Mouse (Mus musculus) MEL (cell line): Measurements from ENCODE around the gene St7.

Source experiments
- CHD1 ChIP-seq: IDR thresholded peaks from 2 replicates; pipeline ENCODE4 v1.6.1; 2012; ENCODE audit warnings: low read depth, mild to moderate bottlenecking, inconsistent platforms, low read length, improper control_type of control experiment
- CTCF ChIP-seq, 3 experiments: IDR thresholded peaks in 2 of 3; conservative IDR thresholded peaks in 1 of 3; 2 replicates each; pipeline ENCODE4 v1.5.1; 2011 to 2012; ENCODE audit warnings: low read length in 3 of 3, low read depth in 2 of 3, mild to moderate bottlenecking in 2 of 3, improper control_type of control experiment in 1 of 3, inconsistent platforms in 1 of 3, mixed read lengths in 1 of 3, moderate library complexity in 1 of 3; ENCODE audit not compliant: control insufficient read depth in 1 of 3, insufficient read depth in 1 of 3, poor library complexity in 1 of 3, severe bottlenecking in 1 of 3
- E2F4 ChIP-seq: IDR thresholded peaks from 2 replicates; pipeline ENCODE4 v1.6.1; 2011; ENCODE audit warnings: low read depth, low read length, improper control_type of control experiment, borderline replicate concordance
- EP300 ChIP-seq, 2 experiments: IDR thresholded peaks; 2 replicates each; pipeline ENCODE4 v1.6.1; 2011; ENCODE audit warnings: improper control_type of control experiment in 2 of 2, low read length in 2 of 2, low read depth in 1 of 2, mild to moderate bottlenecking in 1 of 2
- GATA1 ChIP-seq: IDR thresholded peaks from 2 replicates; pipeline ENCODE4 v1.6.1; 2011; ENCODE audit warnings: low read depth, low read length, improper control_type of control experiment
- JUND ChIP-seq: IDR thresholded peaks from 2 replicates; pipeline ENCODE4 v1.6.1; 2011; ENCODE audit warnings: low read depth, mild to moderate bottlenecking, improper control_type of control experiment, low read length
- MYC ChIP-seq: IDR thresholded peaks from 2 replicates; pipeline ENCODE4 v1.6.1; 2011; ENCODE audit warnings: low read depth, mild to moderate bottlenecking, low read length, improper control_type of control experiment, moderate library complexity
- POLR2A ChIP-seq, 2 experiments: IDR thresholded peaks; 2 replicates each; pipeline ENCODE4 v1.6.1; 2011 to 2012; ENCODE audit warnings: low read length in 2 of 2, mild to moderate bottlenecking in 2 of 2, control low read depth in 1 of 2, improper control_type of control experiment in 1 of 2, low read depth in 1 of 2, moderate library complexity in 1 of 2; ENCODE audit not compliant: control insufficient read depth in 1 of 2, insufficient read depth in 1 of 2, poor library complexity in 1 of 2
- POLR2AphosphoS5 ChIP-seq: IDR thresholded peaks from 2 replicates; pipeline ENCODE4 v1.6.1; 2012; ENCODE audit warnings: low read depth, borderline replicate concordance, mild to moderate bottlenecking, inconsistent platforms, low read length, moderate library complexity, mixed read lengths
- RCOR1 ChIP-seq: IDR thresholded peaks from 2 replicates; pipeline ENCODE4 v1.6.1; 2012; ENCODE audit warnings: low read depth, mild to moderate bottlenecking, inconsistent platforms, low read length, improper control_type of control experiment
- USF2 ChIP-seq, 2 experiments: IDR thresholded peaks; 2 replicates each; pipeline ENCODE4 v1.6.1; 2011 to 2012; ENCODE audit warnings: improper control_type of control experiment in 2 of 2, low read length in 2 of 2, borderline replicate concordance in 1 of 2, inconsistent platforms in 1 of 2, low read depth in 1 of 2, mild to moderate bottlenecking in 1 of 2; ENCODE audit not compliant: insufficient read depth in 1 of 2
- ZNF384 ChIP-seq: IDR thresholded peaks from 2 replicates; pipeline ENCODE4 v1.6.1; 2012; ENCODE audit warnings: low read depth, mild to moderate bottlenecking, inconsistent platforms, low read length, improper control_type of control experiment

DNA sequence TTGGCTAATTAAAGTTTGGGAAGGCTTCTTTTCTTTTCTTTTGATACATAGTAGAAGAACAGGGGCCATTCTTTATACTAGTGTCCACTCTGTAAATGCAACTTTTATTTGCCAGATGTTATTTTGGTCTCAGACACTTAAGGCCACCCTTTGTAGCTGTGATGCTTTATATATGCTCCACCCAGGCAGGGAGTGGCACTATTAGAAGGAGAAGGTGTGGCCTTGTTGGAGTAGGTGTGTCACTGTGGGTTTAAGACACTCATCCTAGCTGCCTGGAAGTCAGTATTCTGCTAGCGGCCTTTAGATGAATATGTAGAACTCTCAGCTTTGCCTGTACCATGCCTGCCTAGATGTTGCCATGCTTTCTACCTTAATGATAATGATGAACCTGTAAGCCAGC lies 137.2 kb downstream of the St7 start:
- TF ChIP-seq CTCF (IDR thresholded peaks at IDR 0.05 in 2 of 3, conservative IDR thresholded peaks at IDR 0.05 in 1 of 3; ENCODE audit: control insufficient read depth in 1 of 3, insufficient read depth in 1 of 3, low read depth in 2 of 3, low read length in 3 of 3, poor library complexity in 1 of 3, severe bottlenecking in 1 of 3) (no peak), USF2 (IDR thresholded peaks at IDR 0.05; ENCODE audit: borderline replicate concordance in 1 of 2, insufficient read depth in 1 of 2, low read depth in 1 of 2, low read length in 2 of 2) (no peak), POLR2A (IDR thresholded peaks at IDR 0.05; ENCODE audit: control insufficient read depth in 1 of 2, insufficient read depth in 1 of 2, low read depth in 1 of 2, low read length in 2 of 2, poor library complexity in 1 of 2) (no peak), MYC (no peak), RCOR1 (no peak), POLR2AphosphoS5 (no peak), EP300 (IDR thresholded peaks at IDR 0.05; ENCODE audit: low read depth in 1 of 2, low read length in 2 of 2) (no peak), E2F4 (no peak), CHD1 (no peak), GATA1 (no peak), JUND (no peak), ZNF384 (no peak)
